Mouse (Mus musculus) CH12.LX (cell line): Measurements from ENCODE around the gene Rhobtb1. TPM values are rescaled to one million over a fixed set of nuclear protein-coding genes. Genes with fewer than 3 reads are reported as not detected.

Experiments
- DNase-seq: peaks from one replicate; pipeline ENCODE4 v3.0.0-alpha.2; 2013; ENCODE audit errors: extremely low read depth
- H3K27ac ChIP-seq: 2 replicates; pipeline ENCODE4 v1.5.1; 2012; ENCODE audit warnings: low read depth, mild to moderate bottlenecking, control low read depth, moderate library complexity; ENCODE audit not compliant: insufficient read depth
- H3K27me3 ChIP-seq: replicated peaks from 2 replicates; pipeline ENCODE3; 2012; ENCODE audit warnings: inconsistent platforms
- H3K36me3 ChIP-seq, 2 experiments: replicated peaks in 1 of 2; 2 replicates each; pipeline versions ENCODE3 to v1.6.1; 2012; ENCODE audit warnings: inconsistent platforms in 1 of 2, low read length in 1 of 2, mild to moderate bottlenecking in 1 of 2, mixed read lengths in 1 of 2, moderate library complexity in 1 of 2; ENCODE audit not compliant: control insufficient read depth in 1 of 2, insufficient read depth in 1 of 2
- H3K4me1 ChIP-seq, 2 experiments: 2 replicates each; pipeline ENCODE4 v1.6.1; 2012; ENCODE audit warnings: inconsistent platforms in 1 of 2, moderate library complexity in 1 of 2; ENCODE audit not compliant: insufficient read depth in 2 of 2, control insufficient read depth in 1 of 2
- H3K4me2 ChIP-seq: 2 replicates; pipeline ENCODE4 v1.6.1; 2012; ENCODE audit warnings: low read depth, mild to moderate bottlenecking, control low read depth; ENCODE audit not compliant: poor library complexity, insufficient read depth, severe bottlenecking
- H3K4me3 ChIP-seq, 3 experiments: fragments of 150-350 bp in 1 of 3; sonication (generic) in 1 of 3; replicated peaks in 1 of 3; 2 replicates each; pipeline versions ENCODE3 to v1.5.1; 2011 to 2012; ENCODE audit warnings: low read depth in 2 of 3, low read length in 2 of 3, mild to moderate bottlenecking in 2 of 3, moderate library complexity in 2 of 3, control low read depth in 1 of 3, improper control_type of control experiment in 1 of 3, inconsistent platforms in 1 of 3, mixed read lengths in 1 of 3; ENCODE audit not compliant: poor library complexity in 1 of 3
- H3K79me2 ChIP-seq: replicated peaks from 2 replicates; pipeline ENCODE4 v1.6.1; 2012; ENCODE audit warnings: mild to moderate bottlenecking, moderate library complexity; ENCODE audit not compliant: control insufficient read depth, poor library complexity, insufficient read depth, severe bottlenecking; ENCODE audit errors: extremely low read depth
- H3K9ac ChIP-seq: 2 replicates; pipeline ENCODE4 v1.6.1; 2012; ENCODE audit warnings: low read depth, mild to moderate bottlenecking, control low read depth, moderate library complexity; ENCODE audit not compliant: insufficient read depth
- H3K9me3 ChIP-seq: replicated peaks from 2 replicates; pipeline ENCODE3; 2012; ENCODE audit warnings: low read length, inconsistent platforms, mixed read lengths
- BHLHE40 ChIP-seq: IDR thresholded peaks from 2 replicates; pipeline ENCODE4 v1.6.1; 2011; ENCODE audit warnings: mild to moderate bottlenecking, low read depth, low read length, improper control_type of control experiment
- E2F4 ChIP-seq: IDR thresholded peaks from 2 replicates; pipeline ENCODE4 v1.6.1; 2011; ENCODE audit warnings: low read depth, low read length, improper control_type of control experiment; ENCODE audit not compliant: insufficient replicate concordance
- ELF1 ChIP-seq: IDR thresholded peaks from 2 replicates; pipeline ENCODE4 v1.6.1; 2014; ENCODE audit warnings: low read depth, mild to moderate bottlenecking, inconsistent platforms, low read length, improper control_type of control experiment
- GABPA ChIP-seq: IDR thresholded peaks from 2 replicates; pipeline ENCODE4 v1.6.1; 2012; ENCODE audit warnings: low read depth, low read length, improper control_type of control experiment, inconsistent platforms; ENCODE audit not compliant: insufficient replicate concordance
- HCFC1 ChIP-seq: IDR thresholded peaks from 2 replicates; pipeline ENCODE4 v1.6.1; 2012; ENCODE audit warnings: low read depth, mild to moderate bottlenecking, inconsistent platforms, low read length, improper control_type of control experiment
- IRF4 ChIP-seq: IDR thresholded peaks from 2 replicates; pipeline ENCODE4 v1.6.1; 2014; ENCODE audit warnings: low read depth, mild to moderate bottlenecking, inconsistent platforms, low read length, improper control_type of control experiment
- JUND ChIP-seq: conservative IDR thresholded peaks from 2 replicates; pipeline ENCODE4 v1.6.1; 2011; ENCODE audit warnings: low read depth, low read length, improper control_type of control experiment
- MAFK ChIP-seq: IDR thresholded peaks from 2 replicates; pipeline ENCODE4 v1.6.1; 2011; ENCODE audit warnings: low read length, improper control_type of control experiment; ENCODE audit not compliant: insufficient replicate concordance
- MAX ChIP-seq: IDR thresholded peaks from 2 replicates; pipeline ENCODE4 v1.6.1; 2011; ENCODE audit warnings: low read length, improper control_type of control experiment
- MAZ ChIP-seq: IDR thresholded peaks from 2 replicates; pipeline ENCODE4 v1.6.1; 2012; ENCODE audit warnings: low read depth, mild to moderate bottlenecking, inconsistent platforms, low read length, improper control_type of control experiment, moderate library complexity
- MEF2A ChIP-seq: IDR thresholded peaks from 2 replicates; pipeline ENCODE4 v1.6.1; 2014; ENCODE audit warnings: low read depth, mild to moderate bottlenecking, inconsistent platforms, low read length, improper control_type of control experiment, borderline replicate concordance
- MYC ChIP-seq: IDR thresholded peaks from 2 replicates; pipeline ENCODE4 v1.6.1; 2011; ENCODE audit warnings: low read depth, mild to moderate bottlenecking, improper control_type of control experiment, low read length
- NRF1 ChIP-seq: IDR thresholded peaks from 2 replicates; pipeline ENCODE4 v1.6.1; 2014; ENCODE audit warnings: low read depth, mild to moderate bottlenecking, inconsistent platforms, low read length, improper control_type of control experiment, moderate library complexity
- PAX5 ChIP-seq: IDR thresholded peaks from 2 replicates; pipeline ENCODE4 v1.6.1; 2012; ENCODE audit warnings: low read length, inconsistent platforms, mixed read lengths
- POLR2A ChIP-seq: IDR thresholded peaks from 2 replicates; pipeline ENCODE4 v1.6.1; 2011; ENCODE audit warnings: low read depth, mild to moderate bottlenecking, improper control_type of control experiment, low read length
- POLR2AphosphoS2 ChIP-seq: IDR thresholded peaks from 2 replicates; pipeline ENCODE4 v1.6.1; 2011; ENCODE audit warnings: low read depth, low read length, improper control_type of control experiment
- RAD21 ChIP-seq: IDR thresholded peaks from 2 replicates; pipeline ENCODE4 v1.6.1; 2011; ENCODE audit warnings: low read depth, mild to moderate bottlenecking, low read length, improper control_type of control experiment, moderate library complexity
- RCOR1 ChIP-seq: conservative IDR thresholded peaks from 2 replicates; pipeline ENCODE4 v1.6.1; 2012; ENCODE audit warnings: low read depth, mild to moderate bottlenecking, inconsistent platforms, low read length, improper control_type of control experiment
- SMC3 ChIP-seq: IDR thresholded peaks from 2 replicates; pipeline ENCODE4 v1.6.1; 2011; ENCODE audit warnings: low read depth, low read length, improper control_type of control experiment
- USF1 ChIP-seq: IDR thresholded peaks from 2 replicates; pipeline ENCODE4 v1.6.1; 2014; ENCODE audit warnings: low read depth, mild to moderate bottlenecking, inconsistent platforms, low read length, improper control_type of control experiment
- USF2 ChIP-seq: conservative IDR thresholded peaks from 2 replicates; pipeline ENCODE4 v1.6.1; 2011; ENCODE audit warnings: low read depth, low read length, improper control_type of control experiment
- ZC3H11A ChIP-seq: IDR thresholded peaks from 2 replicates; pipeline ENCODE4 v1.6.1; 2012; ENCODE audit warnings: low read depth, mild to moderate bottlenecking, inconsistent platforms, low read length, improper control_type of control experiment
- ZKSCAN1 ChIP-seq: IDR thresholded peaks from 2 replicates; pipeline ENCODE4 v1.6.1; 2012; ENCODE audit warnings: low read depth, inconsistent platforms, low read length, improper control_type of control experiment, borderline replicate concordance
- ZMIZ1 ChIP-seq: IDR thresholded peaks from 2 replicates; pipeline ENCODE4 v1.6.1; 2012; ENCODE audit warnings: low read depth, mild to moderate bottlenecking, inconsistent platforms, low read length, improper control_type of control experiment
- ZNF384 ChIP-seq: IDR thresholded peaks from 2 replicates; pipeline ENCODE4 v1.6.1; 2012; ENCODE audit warnings: low read depth, low read length, improper control_type of control experiment, inconsistent platforms
- dilution Hi-C: fragments of 300-500 bp; cut with MboI; formaldehyde crosslinking; loops from 2 replicates; pipeline ENCODE4 v1.14.3; 2020; ENCODE audit warnings: low sequenced_read_pairs; ENCODE audit not compliant: extremely low pct_unique_long_range_greater_than_20kb, extremely low pct_ligation_motif_present
- in situ Hi-C: fragments of 300-500 bp; cut with MboI; formaldehyde crosslinking; loops from 3 replicates; pipeline ENCODE4 v1.14.3; 2019; ENCODE audit warnings: low sequenced_read_pairs, low pct_ligation_motif_present, low pct_unique_long_range_greater_than_20kb, mixed read lengths
- polyA plus RNA-seq: library from polyadenylated mRNA; unstranded; fragments of >175 nt; gene quantifications from 2 replicates; pipeline ENCODE4 v1.2.1, GENCODE M21; 2012; ENCODE audit warnings: low read depth; ENCODE audit not compliant: insufficient read length
- total RNA-seq, 2 experiments: library from RNA; depleted of rRNA; stranded (reverse); fragments of 300-350 nt in 1 of 2; fragments of >200 nt in 1 of 2; gene quantifications; 2 replicates each; pipeline ENCODE4 v1.2.3; 2012 to 2014

Gene Rhobtb1
- total and polyA plus RNA-seq, 3 experiments = 3.1 to 12.2 (median 3.4) TPM

DNA sequence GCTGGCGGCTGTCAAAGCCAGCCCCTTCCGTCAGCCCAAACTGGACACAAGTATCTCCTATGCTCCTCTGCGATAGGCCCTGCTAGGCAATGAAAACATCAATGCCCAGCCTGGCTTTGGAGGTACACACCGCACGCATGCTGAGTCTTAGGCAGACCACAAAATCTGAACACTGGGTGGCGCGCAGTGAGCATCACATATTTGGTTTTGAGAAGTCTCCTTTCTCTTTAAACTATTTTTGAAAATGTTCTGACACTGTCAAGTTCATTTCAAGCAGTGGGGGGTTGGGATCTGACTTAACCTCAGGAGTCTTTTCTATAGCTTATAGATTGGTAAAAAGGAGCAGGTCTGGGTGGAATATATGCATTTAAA, 128.4 kb downstream of the Rhobtb1 start:
- no peak overlapping the region for H3K27ac ChIP-seq
- TF ChIP-seq MYC (no peak), USF2 (no peak), MEF2A (no peak), MAZ (no peak), ELF1 (no peak), PAX5 (no peak), MAFK (no peak), ZC3H11A (no peak), HCFC1 (no peak), IRF4 (no peak), SMC3 (no peak), ZKSCAN1 (no peak), E2F4 (no peak), ZNF384 (no peak), RAD21 (no peak), POLR2A (no peak), USF1 (no peak)
- H3K36me3 ChIP-seq = peaks cover 27 to 53% of the 10 kb centered on the region in 2 experiments
- no peak overlapping the region for H3K4me3 ChIP-seq
- dilution Hi-C loops = no loop called here
- no peak for DNase-seq
- no peaks in the 10 kb centered on the region for H3K4me1 ChIP-seq
- in situ Hi-C loops = no loop called here
- no peak overlapping the region for H3K4me2 ChIP-seq
- no peaks in the 10 kb centered on the region for H3K9me3 ChIP-seq
- H3K9ac ChIP-seq = no peak overlapping the region
- no peaks in the 10 kb centered on the region; the same call in 1 of the 2 replicates for H3K79me2 ChIP-seq
- H3K27me3 ChIP-seq = no peaks in the 10 kb centered on the region

GRCm38 (mm10) chr10:69286939-69287338, 135.7 kb downstream of the Rhobtb1 start:
- TF ChIP-seq MAZ = no peak
- TF ChIP-seq HCFC1 = no peak
- TF ChIP-seq RCOR1 = no peak
- no peak for TF ChIP-seq ELF1
- TF ChIP-seq BHLHE40 = no peak
- TF ChIP-seq POLR2AphosphoS2 = no peak
- no peak for TF ChIP-seq MYC
- no peak for TF ChIP-seq MAFK
- TF ChIP-seq SMC3 = no peak
- no peak for TF ChIP-seq JUND
- TF ChIP-seq ZC3H11A = no peak
- no peak for TF ChIP-seq GABPA
- TF ChIP-seq NRF1 = no peak
- TF ChIP-seq IRF4 = no peak
- TF ChIP-seq POLR2A = no peak
- TF ChIP-seq ZMIZ1 = no peak
- TF ChIP-seq MAX = no peak
- H3K79me2 ChIP-seq = no peaks in the 10 kb centered on the region
- H3K4me2 ChIP-seq = no peak overlapping the region
- H3K27me3 ChIP-seq = no peaks in the 10 kb centered on the region
- no peak overlapping the region for H3K4me3 ChIP-seq
- no peaks in the 10 kb centered on the region for H3K4me1 ChIP-seq
- no peak overlapping the region for H3K9ac ChIP-seq
- H3K9me3 ChIP-seq = no peaks in the 10 kb centered on the region
- no peak overlapping the region for H3K27ac ChIP-seq
- no peak for DNase-seq
- peaks cover 28 to 52% of the 10 kb centered on the region in 2 experiments for H3K36me3 ChIP-seq
- dilution Hi-C loops = no loop called here
- in situ Hi-C loops = no loop called here
